Mouse (Mus musculus): Measurements from ENCODE around the gene Dpagt1. TPM values are rescaled to one million over a fixed set of nuclear protein-coding genes. Genes with fewer than 3 reads are reported as not detected.

Gene Dpagt1
- polyA plus RNA-seq, 1 experiment from 2014 or later = 40.8 TPM

DNA sequence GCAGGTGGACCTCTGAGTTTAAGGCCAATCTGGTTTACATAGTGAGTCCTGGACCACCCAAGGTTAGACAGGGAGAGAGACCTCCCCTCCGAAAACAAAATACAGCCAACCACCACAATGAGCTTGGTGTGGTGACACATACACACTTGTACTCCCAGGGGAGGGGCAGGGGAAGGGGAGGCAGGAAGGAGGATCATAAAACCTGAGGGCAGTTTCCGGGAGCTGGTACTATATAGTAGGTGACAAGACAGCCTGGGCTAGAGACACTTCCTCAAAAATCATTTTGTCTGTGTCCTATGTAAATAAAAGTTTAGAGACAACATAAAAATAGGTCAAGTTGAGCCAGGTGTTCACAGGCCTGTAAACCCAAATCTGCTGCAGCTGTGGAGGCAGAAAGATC is 18.6 kb upstream of the Dpagt1 start:
- ATAC-seq = no peak
- H3K4me3 ChIP-seq (replicated peaks) = no peak overlapping the region
- H3K36me3 ChIP-seq = peaks cover 22% of the 10 kb centered on the region
- H3K27ac ChIP-seq = no peak overlapping the region
- H3K4me1 ChIP-seq (replicated peaks) = peaks cover 26% of the 10 kb centered on the region
- H3K4me2 ChIP-seq (replicated peaks) = no peak overlapping the region
- WGBS = 92% methylated on average over 2 of the region's 2 CpGs
- H3K9me3 ChIP-seq = no peaks in the 10 kb centered on the region
- H3K27me3 ChIP-seq = 0 out of 2 replicates have a peak, but pooled peaks cover 3% of the 10 kb centered on the region
- no peak overlapping the region for H3K9ac ChIP-seq (replicated peaks)

DNA sequence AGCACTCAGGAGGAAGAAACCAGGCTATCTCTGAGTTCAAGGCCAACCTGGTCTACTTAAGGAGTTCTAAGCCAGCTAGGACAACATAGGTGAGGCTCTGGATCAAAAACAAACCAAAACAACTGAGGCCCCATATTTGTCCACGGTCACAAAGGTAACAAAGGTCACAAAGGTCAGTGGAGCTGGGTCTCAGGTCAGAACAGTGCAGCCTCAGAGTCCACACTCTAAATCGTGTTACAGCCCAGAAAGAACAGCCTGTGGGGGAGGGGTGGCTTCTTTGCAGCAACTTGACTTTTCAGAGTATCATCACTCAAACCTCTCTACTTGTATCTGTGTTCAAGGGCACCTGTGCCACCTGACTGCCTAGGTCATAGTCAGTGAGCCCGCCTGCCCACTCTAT is 16.1 kb upstream of the Dpagt1 start:
- H3K27ac ChIP-seq = no peak overlapping the region
- WGBS = 66% methylated on average over 3 of the region's 3 CpGs
- ATAC-seq = no peak
- H3K27me3 ChIP-seq = 0 out of 2 replicates have a peak, but pooled peaks cover 3% of the 10 kb centered on the region
- H3K4me2 ChIP-seq (replicated peaks) = no peak overlapping the region
- peaks cover 35% of the 10 kb centered on the region for H3K36me3 ChIP-seq
- H3K4me3 ChIP-seq (replicated peaks) = no peak overlapping the region
- H3K9ac ChIP-seq (replicated peaks) = no peak overlapping the region
- H3K9me3 ChIP-seq = no peaks in the 10 kb centered on the region
- H3K4me1 ChIP-seq (replicated peaks) = peaks cover 14% of the 10 kb centered on the region

DNA sequence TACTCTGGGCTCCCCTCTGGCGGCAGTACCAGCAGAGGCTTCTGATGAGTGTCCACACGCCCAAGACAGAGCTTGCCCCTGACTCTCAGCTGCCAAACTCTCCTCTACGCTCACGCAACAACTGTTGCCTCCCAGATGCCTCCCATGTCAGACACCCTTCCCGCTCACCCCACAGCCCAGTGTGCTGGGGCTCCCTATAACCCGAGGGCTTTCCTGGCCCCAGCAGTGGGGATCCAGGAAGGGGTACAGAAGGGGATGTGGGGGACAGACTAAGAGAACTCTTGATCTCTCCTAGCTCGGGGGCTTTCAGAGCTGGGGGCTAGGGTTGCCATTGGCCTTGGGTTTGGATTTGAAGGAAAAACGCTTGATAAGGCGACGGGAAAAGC is 15.1 kb upstream of the Dpagt1 start:
- H3K4me1 ChIP-seq (replicated peaks) = peaks cover 12% of the 10 kb centered on the region
- no peak overlapping the region for H3K4me2 ChIP-seq (replicated peaks)
- H3K27ac ChIP-seq = no peak overlapping the region; the same call in 1 of the 2 replicates
- H3K27me3 ChIP-seq = 0 out of 2 replicates have a peak, but pooled peaks cover 3% of the 10 kb centered on the region
- H3K4me3 ChIP-seq (replicated peaks) = no peak overlapping the region
- WGBS = 27% methylated on average over 10 of the region's 10 CpGs
- 0 out of 2 replicates have a peak overlapping the region, but pooled peaks have one; percentile 36 for H3K9ac ChIP-seq (replicated peaks)
- ATAC-seq = no peak
- no peaks in the 10 kb centered on the region for H3K9me3 ChIP-seq
- peaks cover 45% of the 10 kb centered on the region for H3K36me3 ChIP-seq

DNA sequence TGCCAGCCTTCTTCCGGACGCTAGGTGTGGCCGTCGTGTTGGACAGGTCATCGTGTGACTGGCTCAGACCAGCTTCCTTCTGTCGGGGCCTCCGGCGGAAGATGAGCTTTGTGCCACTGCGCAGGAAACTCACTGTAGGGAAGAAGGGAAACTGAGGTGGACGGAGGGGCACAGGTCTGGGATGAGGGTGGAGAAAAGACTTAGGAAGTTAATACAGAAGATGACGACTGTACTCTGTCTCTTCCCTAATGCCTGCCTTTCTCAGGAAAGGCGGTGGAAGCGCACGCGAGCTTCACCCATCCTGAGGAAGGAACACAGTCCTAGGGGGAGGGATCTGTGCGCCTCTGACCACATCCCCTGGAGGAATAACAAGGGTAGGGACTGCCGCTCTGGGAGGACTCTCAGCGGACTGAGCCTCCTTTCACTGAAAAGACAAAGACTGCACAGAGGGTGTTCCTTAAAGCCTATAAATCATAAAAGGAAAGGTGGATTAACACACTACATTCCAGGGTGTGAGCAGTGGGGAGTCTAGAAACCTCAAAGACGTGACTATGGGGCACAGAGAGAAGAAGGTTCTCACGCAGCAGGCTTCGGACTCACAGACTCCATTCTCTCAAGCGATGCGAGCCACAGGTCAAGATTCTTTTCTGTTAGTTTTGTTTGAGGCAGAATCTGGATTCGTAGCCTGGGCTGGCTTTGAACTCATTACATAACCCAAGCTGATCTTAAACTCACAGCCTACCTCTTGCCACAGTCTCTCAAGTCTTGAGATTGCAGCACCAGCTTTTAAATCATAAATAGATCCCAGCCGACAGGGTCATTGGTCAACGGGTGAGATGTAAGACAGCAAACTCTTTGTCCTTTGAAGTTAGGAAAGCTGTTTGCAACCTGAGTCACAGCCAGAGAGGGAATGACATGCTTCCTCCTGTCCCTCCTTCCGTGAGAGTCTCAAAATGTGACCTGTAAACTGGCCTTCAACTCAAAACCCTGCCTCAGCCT is 14.4 kb upstream of the Dpagt1 start:
- ATAC-seq = peak; percentile 41; the same call in 1 of the 2 replicates

DNA sequence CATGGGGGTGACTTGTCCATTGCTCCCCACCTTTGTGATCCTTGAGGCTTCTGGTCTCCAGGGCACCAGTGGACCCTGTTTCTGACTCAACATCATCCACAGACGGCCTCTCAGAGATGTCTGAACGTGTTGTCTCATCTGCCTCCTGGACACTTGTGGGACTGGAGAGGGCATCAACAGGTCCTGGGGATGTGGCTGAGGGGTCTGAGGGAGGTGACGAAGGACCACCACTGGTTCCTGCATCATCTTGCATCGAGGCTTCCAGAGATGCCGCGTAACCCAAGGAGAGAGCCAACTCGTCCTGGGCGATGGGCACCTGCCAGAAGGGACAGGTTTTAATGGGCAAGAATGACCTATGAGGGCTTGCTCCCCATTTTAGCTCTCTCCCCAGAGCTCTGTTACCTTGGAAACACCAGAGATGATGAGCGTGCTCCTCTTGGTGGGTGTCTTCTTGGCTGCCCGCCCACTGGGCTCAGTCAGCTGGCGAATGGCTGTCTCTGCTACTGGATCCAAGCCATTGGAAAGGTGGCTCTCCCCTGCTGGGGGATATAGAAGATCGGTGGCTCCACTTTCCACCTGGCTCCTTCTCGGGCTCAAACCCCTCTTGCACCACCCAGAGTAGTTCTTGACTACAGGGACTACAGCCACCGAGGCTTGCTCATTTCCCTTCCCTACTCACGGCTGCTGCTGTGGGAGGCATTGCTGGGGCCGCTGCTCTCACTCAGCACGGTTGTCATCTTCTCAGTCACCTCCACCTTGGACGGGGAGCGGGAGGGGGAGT is 12.2 kb upstream of the Dpagt1 start:
- H3K27ac ChIP-seq = no peak overlapping the region
- H3K9ac ChIP-seq (replicated peaks) = no peak overlapping the region
- 72% methylated on average over 19 of the region's 19 CpGs for WGBS
- no peak overlapping the region for H3K4me3 ChIP-seq (replicated peaks)
- peaks cover 58% of the 10 kb centered on the region for H3K36me3 ChIP-seq
- no peak overlapping the region for H3K4me2 ChIP-seq (replicated peaks)
- no peak for ATAC-seq
- H3K4me1 ChIP-seq (replicated peaks) = peaks cover 28% of the 10 kb centered on the region
- H3K27me3 ChIP-seq = 0 out of 2 replicates have a peak, but pooled peaks cover 3% of the 10 kb centered on the region
- H3K9me3 ChIP-seq = no peaks in the 10 kb centered on the region

More for the DNA sequence above, 14.4 kb upstream of the Dpagt1 start:
- no peak overlapping the region for H3K4me3 ChIP-seq (replicated peaks)
- H3K27me3 ChIP-seq = 0 out of 2 replicates have a peak, but pooled peaks cover 3% of the 10 kb centered on the region
- peaks cover 52% of the 10 kb centered on the region for H3K36me3 ChIP-seq
- H3K9ac ChIP-seq (replicated peaks) = 0 out of 2 replicates have a peak overlapping the region, but pooled peaks have one; percentile 36
- peak overlapping the region; percentile 44; the same call in 1 of the 2 replicates for H3K27ac ChIP-seq
- 0 out of 2 replicates have a peak overlapping the region, but pooled peaks have one; percentile 12 for H3K4me2 ChIP-seq (replicated peaks)
- WGBS = 3% methylated on average over 27 of the region's 27 CpGs
- H3K4me1 ChIP-seq (replicated peaks) = peaks cover 12% of the 10 kb centered on the region
- H3K9me3 ChIP-seq = no peaks in the 10 kb centered on the region

DNA sequence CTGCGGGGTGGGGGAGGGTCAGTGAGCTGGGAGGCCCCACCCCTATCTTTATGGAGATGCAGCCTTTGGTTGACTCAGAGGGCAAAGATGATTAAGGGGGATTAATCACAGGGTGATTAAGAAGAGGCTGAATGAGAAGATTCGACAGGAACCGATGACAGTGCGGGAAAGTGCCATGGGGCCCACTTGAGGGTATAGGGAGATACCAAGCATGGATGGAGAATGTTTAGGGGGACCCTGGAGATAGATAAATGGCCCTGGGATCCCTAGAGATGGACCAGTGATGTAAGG is 11.6 kb upstream of the Dpagt1 start:
- H3K36me3 ChIP-seq = peaks cover 58% of the 10 kb centered on the region
- no peak for ATAC-seq
- no peak overlapping the region for H3K9ac ChIP-seq (replicated peaks)
- peaks cover 33% of the 10 kb centered on the region for H3K4me1 ChIP-seq (replicated peaks)
- H3K27ac ChIP-seq = no peak overlapping the region
- H3K9me3 ChIP-seq = no peaks in the 10 kb centered on the region
- 0 out of 2 replicates have a peak, but pooled peaks cover 3% of the 10 kb centered on the region for H3K27me3 ChIP-seq
- no peak overlapping the region for H3K4me3 ChIP-seq (replicated peaks)
- 57% methylated on average over 4 of the region's 4 CpGs for WGBS
- H3K4me2 ChIP-seq (replicated peaks) = no peak overlapping the region

DNA sequence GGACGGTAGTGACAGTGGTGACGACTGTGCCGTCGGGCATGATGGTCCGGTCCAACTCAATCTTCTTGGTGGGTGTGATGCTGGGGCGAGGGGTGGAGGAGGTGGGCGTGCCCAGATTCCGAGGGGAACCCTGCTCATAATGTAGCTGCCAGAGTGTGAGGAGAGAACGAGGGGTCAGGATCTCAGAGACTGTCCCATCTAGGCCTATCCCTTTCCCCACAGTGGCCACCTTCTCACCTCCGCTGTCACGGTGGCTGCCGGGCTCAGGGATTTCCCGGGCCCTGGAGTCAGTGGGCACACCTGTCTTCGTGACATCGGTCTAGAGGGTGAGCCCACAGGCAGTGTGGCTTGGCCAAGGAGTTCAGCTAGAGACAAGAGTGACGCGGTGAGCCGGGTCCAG is 10.9 kb upstream of the Dpagt1 start:
- Histone ChIP-seq H3K9ac (replicated peaks) (no peak overlapping the region), H3K4me1 (replicated peaks) (peaks cover 36% of the 10 kb centered on the region), H3K36me3 (peaks cover 56% of the 10 kb centered on the region), H3K4me2 (replicated peaks) (no peak overlapping the region), H3K9me3 (no peaks in the 10 kb centered on the region), H3K27ac (no peak overlapping the region), H3K27me3 (0 out of 2 replicates have a peak, but pooled peaks cover 3% of the 10 kb centered on the region), H3K4me3 (replicated peaks) (no peak overlapping the region)
- WGBS = 93% methylated on average over 18 of the region's 18 CpGs
- ATAC-seq = no peak

DNA sequence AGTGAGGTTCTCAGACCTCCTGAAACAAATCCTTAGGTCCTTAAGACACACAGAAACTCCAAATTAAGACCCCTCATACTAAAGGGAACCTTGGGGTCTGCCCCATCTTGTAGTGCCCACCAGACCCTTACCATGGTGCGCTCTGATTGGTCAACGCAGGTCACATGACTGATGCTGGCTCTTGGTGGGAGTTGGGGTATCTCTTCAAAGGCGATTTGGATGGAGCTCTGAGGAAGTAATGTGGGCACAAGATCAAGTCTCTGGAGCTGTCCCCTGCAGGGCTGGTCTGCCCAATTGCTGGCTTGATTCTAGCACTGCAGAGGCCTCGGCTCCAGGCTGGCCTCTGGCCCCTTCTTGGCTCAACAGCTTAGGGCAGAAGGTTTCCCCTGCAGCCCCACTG is 8.4 kb upstream of the Dpagt1 start:
- no peak overlapping the region for H3K27ac ChIP-seq
- H3K27me3 ChIP-seq = no peaks in the 10 kb centered on the region
- peaks cover 33% of the 10 kb centered on the region for H3K4me1 ChIP-seq (replicated peaks)
- H3K9ac ChIP-seq (replicated peaks) = peak overlapping the region; percentile 98; the same call in 1 of the 2 replicates
- H3K36me3 ChIP-seq = peaks cover 42% of the 10 kb centered on the region
- ATAC-seq = no peak
- no peaks in the 10 kb centered on the region for H3K9me3 ChIP-seq
- H3K4me2 ChIP-seq (replicated peaks) = peak overlapping the region; percentile 93
- WGBS = 66% methylated on average over 4 of the region's 4 CpGs
- H3K4me3 ChIP-seq (replicated peaks) = 0 out of 2 replicates have a peak overlapping the region, but pooled peaks have one; percentile 98

DNA sequence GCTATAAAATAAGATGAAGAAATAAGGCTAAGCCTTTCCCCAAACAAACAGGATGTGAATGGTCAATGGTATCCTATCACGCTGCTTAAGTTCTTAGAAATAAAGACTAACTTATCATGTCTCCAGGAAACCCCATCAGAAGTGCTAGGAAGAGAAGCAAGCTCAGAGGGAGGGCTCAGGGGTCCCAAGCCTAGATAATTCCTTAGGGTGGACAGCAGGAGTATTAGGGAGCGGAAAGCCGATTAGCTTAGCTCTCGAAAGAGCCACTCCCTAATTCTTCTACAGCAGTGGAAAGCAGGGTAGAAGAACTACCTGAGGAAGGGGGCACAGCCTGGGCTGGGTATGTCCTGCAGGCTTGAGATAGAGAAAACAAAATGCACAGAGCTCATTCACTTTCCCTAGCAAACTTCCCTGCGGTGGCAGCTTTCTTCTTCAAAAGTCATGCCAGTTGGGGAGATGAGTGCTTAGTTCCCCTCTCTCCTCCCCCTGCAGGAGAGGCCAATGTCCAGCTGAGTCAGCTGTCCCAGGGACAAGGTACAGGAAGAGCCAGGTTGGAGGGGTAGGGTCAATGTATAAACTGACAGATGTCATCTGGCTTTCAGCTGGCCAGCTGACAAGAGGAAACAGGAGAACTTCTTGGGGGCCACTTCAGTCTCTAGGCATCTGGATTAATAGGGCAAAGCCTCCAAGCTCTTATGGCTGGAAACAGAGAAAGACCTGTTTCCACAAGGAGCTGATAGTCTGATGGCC is 7.6 kb upstream of the Dpagt1 start:
- no peak for ATAC-seq
- Histone ChIP-seq H3K9ac (replicated peaks) (peak overlapping the region; percentile 98), H3K36me3 (peaks cover 38% of the 10 kb centered on the region), H3K4me1 (replicated peaks) (peaks cover 33% of the 10 kb centered on the region), H3K27me3 (no peaks in the 10 kb centered on the region), H3K4me2 (replicated peaks) (peak overlapping the region; percentile 93), H3K27ac (no peak overlapping the region), H3K4me3 (replicated peaks) (peak overlapping the region; percentile 98), H3K9me3 (no peaks in the 10 kb centered on the region)
- 41% methylated on average over 5 of the region's 5 CpGs for WGBS

DNA sequence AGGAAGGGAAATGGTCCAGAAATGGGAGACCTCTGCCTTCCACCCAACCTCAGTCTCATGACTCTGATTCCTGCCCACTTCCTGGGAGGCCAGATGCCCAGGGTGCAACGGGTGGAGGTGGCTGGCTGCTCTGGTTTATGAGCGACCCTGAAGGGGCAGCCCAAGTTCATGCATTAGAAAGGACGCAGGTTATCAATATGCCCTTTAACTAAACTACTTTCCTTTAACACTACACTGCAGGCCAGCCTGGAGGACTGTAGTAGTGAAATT is 7.1 kb upstream of the Dpagt1 start:
- no peaks in the 10 kb centered on the region for H3K9me3 ChIP-seq
- peak overlapping the region; percentile 93 for H3K4me2 ChIP-seq (replicated peaks)
- no peak for ATAC-seq
- H3K4me1 ChIP-seq (replicated peaks) = peaks cover 33% of the 10 kb centered on the region
- peak overlapping the region; percentile 98 for H3K9ac ChIP-seq (replicated peaks)
- H3K4me3 ChIP-seq (replicated peaks) = peak overlapping the region; percentile 98
- H3K36me3 ChIP-seq = peaks cover 33% of the 10 kb centered on the region
- H3K27ac ChIP-seq = no peak overlapping the region
- no peaks in the 10 kb centered on the region for H3K27me3 ChIP-seq
- WGBS = 36% methylated on average over 3 of the region's 3 CpGs

DNA sequence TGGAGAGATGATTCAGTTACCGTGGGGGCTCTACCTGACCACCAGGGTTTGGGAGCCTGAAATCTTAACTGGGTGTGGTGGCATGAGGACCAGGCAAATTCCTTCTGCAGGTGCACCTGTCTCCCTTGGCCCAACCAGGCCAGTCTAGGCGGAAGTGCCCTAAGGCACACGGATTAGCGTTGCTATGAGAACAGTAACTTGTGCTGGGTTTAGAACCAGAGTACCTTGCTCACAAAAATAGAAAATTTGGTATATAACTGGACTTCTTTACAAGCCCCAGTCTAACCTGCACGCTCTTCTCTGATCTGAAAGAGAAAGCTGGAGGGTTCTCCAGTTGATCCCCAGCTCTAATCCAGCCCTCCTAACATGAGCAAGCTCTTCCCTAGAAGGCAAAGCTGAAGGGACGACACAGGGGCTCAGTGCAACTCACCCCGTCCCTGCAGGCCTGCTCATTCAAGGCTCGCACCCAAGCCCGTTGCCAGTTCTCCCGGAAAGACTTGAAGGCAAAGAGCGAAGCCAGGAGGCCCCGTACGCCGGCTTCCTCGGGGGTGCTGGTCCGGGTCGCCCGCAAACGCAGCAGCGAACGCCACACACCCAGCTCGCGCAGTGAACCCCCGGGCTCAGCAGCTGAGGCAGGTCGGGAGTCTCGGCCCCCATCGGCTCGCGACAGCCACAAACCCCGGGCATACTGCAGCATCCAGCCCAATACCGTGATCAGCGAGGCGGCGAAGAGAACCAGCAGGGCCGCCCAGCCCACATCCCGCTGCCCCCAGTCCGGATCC is 6.5 kb upstream of the Dpagt1 start:
- Histone ChIP-seq H3K9me3 (no peaks in the 10 kb centered on the region), H3K27ac (peak overlapping the region; percentile 84), H3K4me1 (replicated peaks) (peaks cover 33% of the 10 kb centered on the region), H3K4me3 (replicated peaks) (peak overlapping the region; percentile 98), H3K27me3 (no peaks in the 10 kb centered on the region), H3K4me2 (replicated peaks) (peak overlapping the region; percentile 93), H3K36me3 (peaks cover 28% of the 10 kb centered on the region), H3K9ac (replicated peaks) (peak overlapping the region; percentile 98)
- peak; percentile 32 for ATAC-seq
- 2% methylated on average over 37 of the region's 37 CpGs for WGBS
